Mouse (Mus musculus) embryo, embryonic 9.5 days (tissue): Measurements from ENCODE around the gene Cdh1.
"Not testable (repeated sequence)": the region's sequence is repeated elsewhere in the genome, so short reads cannot be mapped to it uniquely, and the experiment has no call there.

Experiments used
- DNase-seq: peaks from one replicate; pipeline ENCODE4 v3.0.0-alpha.2; 2017; ENCODE audit errors: extremely low spot score

The Cdh1 gene

GRCm38 (mm10) chr8:106592458-106592857 lies 10.7 kb upstream of the Cdh1 start:
- DNase-seq = no peak

- DNase-seq = not testable (repeated sequence)
Measured at GRCm38 (mm10) chr8:106595623-106596022, 7.5 kb upstream of the Cdh1 start.

- no peak for DNase-seq
Measured at GRCm38 (mm10) chr8:106597067-106597466, 6.1 kb upstream of the Cdh1 start.

GRCm38 (mm10) chr8:106599265-106599979 lies 3.7 kb upstream of the Cdh1 start:
- DNase-seq = no peak

GRCm38 (mm10) chr8:106603933-106604332 lies 782 bp downstream of the Cdh1 start:
- peak; percentile 19 for DNase-seq

- DNase-seq = no peak
Measured at GRCm38 (mm10) chr8:106605657-106606056, 2.5 kb downstream of the Cdh1 start.

GRCm38 (mm10) chr8:106606121-106606520 lies 3.0 kb downstream of the Cdh1 start:
- no peak for DNase-seq

GRCm38 (mm10) chr8:106606601-106607145 lies 3.5 kb downstream of the Cdh1 start:
- DNase-seq = no peak

- DNase-seq = not testable (repeated sequence)
Measured at GRCm38 (mm10) chr8:106607783-106608182, 4.6 kb downstream of the Cdh1 start.

- DNase-seq = no peak
Measured at GRCm38 (mm10) chr8:106608425-106608824, 5.3 kb downstream of the Cdh1 start.

- no peak for DNase-seq
Measured at GRCm38 (mm10) chr8:106609076-106609903, 6.1 kb downstream of the Cdh1 start.

GRCm38 (mm10) chr8:106610958-106611640 lies 7.9 kb downstream of the Cdh1 start:
- no peak for DNase-seq

GRCm38 (mm10) chr8:106612047-106612446 lies 8.9 kb downstream of the Cdh1 start:
- DNase-seq = no peak

- DNase-seq = peak; percentile 20
Measured at GRCm38 (mm10) chr8:106614704-106615103, 11.6 kb downstream of the Cdh1 start.

- no peak for DNase-seq
Measured at GRCm38 (mm10) chr8:106615661-106616299, 12.6 kb downstream of the Cdh1 start.

GRCm38 (mm10) chr8:106616679-106617078 lies 13.5 kb downstream of the Cdh1 start:
- DNase-seq = no peak

- DNase-seq = no peak
Measured at GRCm38 (mm10) chr8:106617196-106617595, 14.0 kb downstream of the Cdh1 start.

- no peak for DNase-seq
Measured at GRCm38 (mm10) chr8:106617865-106618264, 14.7 kb downstream of the Cdh1 start.

GRCm38 (mm10) chr8:106618324-106618723 lies 15.2 kb downstream of the Cdh1 start:
- no peak for DNase-seq

- DNase-seq = peak; percentile 55
Measured at GRCm38 (mm10) chr8:106619549-106620245, 16.5 kb downstream of the Cdh1 start.

GRCm38 (mm10) chr8:106620488-106620887 lies 17.3 kb downstream of the Cdh1 start:
- DNase-seq = no peak
